Mouse (Mus musculus): ENCODE results near the gene S100a3. TPM values are rescaled to one million over a fixed set of nuclear protein-coding genes. Genes with fewer than 3 reads are reported as not detected.

The S100a3 gene
- polyA plus RNA-seq, 1 experiment from 2014 or later, result not detected

GRCm38 (mm10) chr3:90612061-90612460 lies 51.7 kb downstream of the S100a3 start:
- 53% methylated on average over 4 of the region's 4 CpGs for whole genome bisulfite sequencing
- Histone ChIP-seq H3K4me3 (ENCODE audit: low read depth, low read length) (no peak overlapping the region), H3K4me2 (no peak overlapping the region), H3K36me3 (ENCODE audit: control insufficient read depth, insufficient read depth, low read length) (no peaks in the 10 kb centered on the region), H3K4me1 (ENCODE audit: control insufficient read depth, insufficient read depth, low read length) (peaks cover 4% of the 10 kb centered on the region; the same call in 1 of the 2 replicates), H3K27ac (ENCODE audit: low read depth, low read length) (no peak overlapping the region), H3K9ac (ENCODE audit: low read length) (no peak overlapping the region), H3K9me3 (ENCODE audit: control insufficient read depth, low read length) (no peaks in the 10 kb centered on the region), H3K27me3 (ENCODE audit: control insufficient read depth, insufficient read depth, low read length) (0 out of 2 replicates have a peak, but pooled peaks cover 2% of the 10 kb centered on the region)
- no peak for ATAC-seq (ENCODE audit: low FRiP score)
- DNase-seq (ENCODE audit: low spot score, missing footprints), result peak; percentile 69

- Histone ChIP-seq H3K9me3 (ENCODE audit: control insufficient read depth, low read length) (no peaks in the 10 kb centered on the region), H3K27ac (ENCODE audit: low read depth, low read length) (no peak within 1 kb of the TSS), H3K36me3 (ENCODE audit: control insufficient read depth, insufficient read depth, low read length) (no peaks in the 10 kb centered on the region), H3K27me3 (ENCODE audit: control insufficient read depth, insufficient read depth, low read length) (0 out of 2 replicates have a peak, but pooled peaks cover 2% of the 10 kb centered on the region), H3K4me3 (ENCODE audit: low read depth, low read length) (peak within 1 kb of the TSS; percentile 20), H3K4me2 (peak within 1 kb of the TSS; percentile 68), H3K9ac (ENCODE audit: low read length) (peak within 1 kb of the TSS; percentile 56), H3K4me1 (ENCODE audit: control insufficient read depth, insufficient read depth, low read length) (peaks cover 4% of the 10 kb centered on the region; the same call in 1 of the 2 replicates)
- ATAC-seq (ENCODE audit: low FRiP score) (peak; percentile 84), DNase-seq (ENCODE audit: low spot score, missing footprints) (peak; percentile 92)
- under 1% methylated on average over 23 of the region's 23 CpGs for WGBS
These were observed 52.4 kb downstream of the S100a3 start, which contains the start of gene S100a6 for GRCm38 (mm10) chr3:90612728-90613291. S100a6 (plus strand) TSS chr3:90612882.

- ATAC-seq (ENCODE audit: low FRiP score) (no peak), DNase-seq (ENCODE audit: low spot score, missing footprints) (peak; percentile 81)
- no peak overlapping the region for H3K27ac ChIP-seq (ENCODE audit: low read depth, low read length)
- peak overlapping the region; percentile 68 for H3K4me2 ChIP-seq
- peaks cover 4% of the 10 kb centered on the region; the same call in 1 of the 2 replicates for H3K4me1 ChIP-seq (ENCODE audit: control insufficient read depth, insufficient read depth, low read length)
- H3K27me3 ChIP-seq (ENCODE audit: control insufficient read depth, insufficient read depth, low read length), result 0 out of 2 replicates have a peak, but pooled peaks cover 2% of the 10 kb centered on the region
- no peak overlapping the region for H3K9ac ChIP-seq (ENCODE audit: low read length)
- no peak overlapping the region for H3K4me3 ChIP-seq (ENCODE audit: low read depth, low read length)
- WGBS, result 72% methylated on average over 7 of the region's 7 CpGs
- no peaks in the 10 kb centered on the region for H3K9me3 ChIP-seq (ENCODE audit: control insufficient read depth, low read length)
- no peaks in the 10 kb centered on the region for H3K36me3 ChIP-seq (ENCODE audit: control insufficient read depth, insufficient read depth, low read length)
These were observed 53.2 kb downstream of the S100a3 start for GRCm38 (mm10) chr3:90613461-90614147.

- H3K27me3 ChIP-seq (ENCODE audit: control insufficient read depth, insufficient read depth, low read length), result 0 out of 2 replicates have a peak, but pooled peaks cover 2% of the 10 kb centered on the region
- no peaks in the 10 kb centered on the region for H3K9me3 ChIP-seq (ENCODE audit: control insufficient read depth, low read length)
- no peaks in the 10 kb centered on the region for H3K36me3 ChIP-seq (ENCODE audit: control insufficient read depth, insufficient read depth, low read length)
- no peak overlapping the region for H3K9ac ChIP-seq (ENCODE audit: low read length)
- 88% methylated on average over 6 of the region's 6 CpGs for WGBS
- peaks cover 4% of the 10 kb centered on the region; the same call in 1 of the 2 replicates for H3K4me1 ChIP-seq (ENCODE audit: control insufficient read depth, insufficient read depth, low read length)
- H3K27ac ChIP-seq (ENCODE audit: low read depth, low read length), result no peak overlapping the region
- H3K4me3 ChIP-seq (ENCODE audit: low read depth, low read length), result no peak overlapping the region
- DNase-seq (ENCODE audit: low spot score, missing footprints) (peak; percentile 65), ATAC-seq (ENCODE audit: low FRiP score) (no peak)
- no peak overlapping the region for H3K4me2 ChIP-seq
These were observed 53.8 kb downstream of the S100a3 start for GRCm38 (mm10) chr3:90614148-90614530.

GRCm38 (mm10) chr3:90614611-90615251 lies 54.4 kb downstream of the S100a3 start:
- Histone ChIP-seq H3K27ac (ENCODE audit: low read depth, low read length) (no peak overlapping the region), H3K27me3 (ENCODE audit: control insufficient read depth, insufficient read depth, low read length) (0 out of 2 replicates have a peak, but pooled peaks cover 2% of the 10 kb centered on the region), H3K4me2 (no peak overlapping the region), H3K4me1 (ENCODE audit: control insufficient read depth, insufficient read depth, low read length) (peaks cover 4% of the 10 kb centered on the region; the same call in 1 of the 2 replicates), H3K36me3 (ENCODE audit: control insufficient read depth, insufficient read depth, low read length) (no peaks in the 10 kb centered on the region), H3K4me3 (ENCODE audit: low read depth, low read length) (no peak overlapping the region), H3K9me3 (ENCODE audit: control insufficient read depth, low read length) (no peaks in the 10 kb centered on the region), H3K9ac (ENCODE audit: low read length) (no peak overlapping the region)
- DNase-seq (ENCODE audit: low spot score, missing footprints), result peak; percentile 70
- no peak for ATAC-seq (ENCODE audit: low FRiP score)
- 85% methylated on average over 11 of the region's 11 CpGs for WGBS

GRCm38 (mm10) chr3:90615415-90615814 lies 55.0 kb downstream of the S100a3 start:
- Histone ChIP-seq H3K27ac (ENCODE audit: low read depth, low read length) (no peak overlapping the region), H3K9me3 (ENCODE audit: control insufficient read depth, low read length) (no peaks in the 10 kb centered on the region), H3K4me1 (ENCODE audit: control insufficient read depth, insufficient read depth, low read length) (peaks cover 4% of the 10 kb centered on the region; the same call in 1 of the 2 replicates), H3K4me2 (no peak overlapping the region), H3K9ac (ENCODE audit: low read length) (no peak overlapping the region), H3K36me3 (ENCODE audit: control insufficient read depth, insufficient read depth, low read length) (no peaks in the 10 kb centered on the region), H3K27me3 (ENCODE audit: control insufficient read depth, insufficient read depth, low read length) (0 out of 2 replicates have a peak, but pooled peaks cover 2% of the 10 kb centered on the region), H3K4me3 (ENCODE audit: low read depth, low read length) (no peak overlapping the region)
- WGBS, result 12% methylated on average over 7 of the region's 7 CpGs
- ATAC-seq (ENCODE audit: low FRiP score) (peak; percentile 28; the same call in 1 of the 2 replicates), DNase-seq (ENCODE audit: low spot score, missing footprints) (peak; percentile 86)

- H3K4me1 ChIP-seq (ENCODE audit: control insufficient read depth, insufficient read depth, low read length), result peaks cover 4% of the 10 kb centered on the region; the same call in 1 of the 2 replicates
- no peaks in the 10 kb centered on the region for H3K36me3 ChIP-seq (ENCODE audit: control insufficient read depth, insufficient read depth, low read length)
- DNase-seq (ENCODE audit: low spot score, missing footprints), result no peak
- 81% methylated on average over 1 of the region's 1 CpGs for WGBS
- no peaks in the 10 kb centered on the region for H3K9me3 ChIP-seq (ENCODE audit: control insufficient read depth, low read length)
- H3K4me2 ChIP-seq, result no peak overlapping the region
- ATAC-seq (ENCODE audit: low FRiP score), result no peak
- H3K27me3 ChIP-seq (ENCODE audit: control insufficient read depth, insufficient read depth, low read length), result 0 out of 2 replicates have a peak, but pooled peaks cover 2% of the 10 kb centered on the region
- H3K27ac ChIP-seq (ENCODE audit: low read depth, low read length), result no peak overlapping the region
- H3K9ac ChIP-seq (ENCODE audit: low read length), result no peak overlapping the region
- no peak overlapping the region for H3K4me3 ChIP-seq (ENCODE audit: low read depth, low read length)
These were observed 55.5 kb downstream of the S100a3 start for GRCm38 (mm10) chr3:90615911-90616310.

- no peaks in the 10 kb centered on the region for H3K36me3 ChIP-seq (ENCODE audit: control insufficient read depth, insufficient read depth, low read length)
- no peak overlapping the region for H3K9ac ChIP-seq (ENCODE audit: low read length)
- WGBS, result 14% methylated on average over 1 of the region's 1 CpGs
- H3K27ac ChIP-seq (ENCODE audit: low read depth, low read length), result no peak overlapping the region
- H3K9me3 ChIP-seq (ENCODE audit: control insufficient read depth, low read length), result no peaks in the 10 kb centered on the region
- H3K4me1 ChIP-seq (ENCODE audit: control insufficient read depth, insufficient read depth, low read length), result peaks cover 4% of the 10 kb centered on the region; the same call in 1 of the 2 replicates
- DNase-seq (ENCODE audit: low spot score, missing footprints) (no peak), ATAC-seq (ENCODE audit: low FRiP score) (no peak)
- 0 out of 2 replicates have a peak, but pooled peaks cover 2% of the 10 kb centered on the region for H3K27me3 ChIP-seq (ENCODE audit: control insufficient read depth, insufficient read depth, low read length)
- H3K4me3 ChIP-seq (ENCODE audit: low read depth, low read length), result no peak overlapping the region
- H3K4me2 ChIP-seq, result no peak overlapping the region
These were observed 57.2 kb downstream of the S100a3 start for GRCm38 (mm10) chr3:90617586-90617985.

Data from midbrain, embryonic 11.5 days (tissue).